Mouse (Mus musculus) heart, embryonic 15.5 days (tissue): Measurements from ENCODE around the gene Cpsf2. TPM values are rescaled to one million over a fixed set of nuclear protein-coding genes. Genes with fewer than 3 reads are reported as not detected.
A peak's percentile ranks its signal among the peaks of the same experiment; 100 is the strongest.

Source experiments
- ATAC-seq: fragments of 200-750 bp; cut with Nextera tagmentation; replicated peaks from 2 replicates; pipeline ENCODE4 v1.8.0; 2017; ENCODE audit warnings: low read depth, moderate TSS enrichment; ENCODE audit not compliant: insufficient number of reproducible peaks, insufficient read depth, low FRiP score
- H3K27ac ChIP-seq: fragments of 300-500 bp; sonication (generic); 2 replicates; pipeline ENCODE4 v1.5.1; 2015; ENCODE audit warnings: mild to moderate bottlenecking, inconsistent platforms
- H3K27me3 ChIP-seq: fragments of 300-500 bp; sonication (generic); 2 replicates; pipeline ENCODE4 v1.6.1; 2015; ENCODE audit warnings: inconsistent platforms
- H3K36me3 ChIP-seq: fragments of 300-500 bp; sonication (generic); 2 replicates; pipeline ENCODE4 v1.6.1; 2015; ENCODE audit warnings: mild to moderate bottlenecking, inconsistent platforms
- H3K4me1 ChIP-seq: fragments of 300-500 bp; sonication (generic); replicated peaks from 2 replicates; pipeline ENCODE4 v1.6.1; 2015; ENCODE audit warnings: inconsistent platforms
- H3K4me2 ChIP-seq: fragments of 300-500 bp; sonication (generic); 2 replicates; pipeline ENCODE4 v1.6.1; 2015; ENCODE audit warnings: inconsistent platforms, mild to moderate bottlenecking, moderate library complexity
- H3K4me3 ChIP-seq: fragments of 300-500 bp; sonication (generic); 2 replicates; pipeline ENCODE4 v1.5.1; 2015; ENCODE audit warnings: mild to moderate bottlenecking, inconsistent platforms
- H3K9ac ChIP-seq: fragments of 300-500 bp; sonication (generic); 2 replicates; pipeline ENCODE4 v1.6.1; 2015; ENCODE audit warnings: mild to moderate bottlenecking, inconsistent platforms
- H3K9me3 ChIP-seq: fragments of 300-500 bp; sonication (generic); replicated peaks from 2 replicates; pipeline ENCODE4 v1.6.1; 2016; ENCODE audit warnings: inconsistent platforms
- WGBS: fragments of 180-500 bp; shearing (Covaris S2); methylation state at CpG from one replicate; pipeline ENCODE4 v1.1.7; 2015; ENCODE audit warnings: mixed read lengths; 5-methylcytosine and 5-hydroxymethylcytosine counted together
- polyA plus RNA-seq: library from polyadenylated mRNA; unstranded; fragments of >200 nt; fragmentation: Nextera tagmentation; extraction: Ambion mirVana; gene quantifications from 2 replicates; pipeline ENCODE4 v1.2.1, GENCODE M21; 2015

The Cpsf2 gene
- polyA plus RNA-seq, 1 experiment from 2014 or later: 17.8 TPM

DNA sequence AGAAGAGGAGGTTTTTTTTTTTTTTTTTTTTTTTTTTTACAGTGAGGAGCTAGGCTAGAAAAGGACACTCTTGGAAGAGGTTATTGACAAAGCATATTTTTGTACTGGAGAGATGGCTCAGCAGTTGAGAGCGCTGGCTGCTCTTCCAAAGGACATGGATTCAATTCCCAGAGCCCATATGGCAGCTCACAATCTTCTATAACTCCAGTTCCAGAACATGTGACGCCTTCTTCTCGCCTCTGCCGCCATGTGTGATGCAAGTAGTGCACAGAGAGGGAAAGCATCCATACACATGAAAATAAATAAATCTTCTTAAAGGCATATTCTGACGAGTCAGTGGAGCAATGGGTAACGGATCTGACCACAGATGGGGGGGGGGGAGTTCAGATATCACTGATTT lies 46.1 kb downstream of the Cpsf2 start:
- Histone ChIP-seq H3K4me2 (no peak overlapping the region), H3K27ac (no peak overlapping the region), H3K9ac (no peak overlapping the region), H3K27me3 (no peaks in the 10 kb centered on the region), H3K4me3 (no peak overlapping the region), H3K4me1 (no peaks in the 10 kb centered on the region), H3K9me3 (no peaks in the 10 kb centered on the region), H3K36me3 (no peaks in the 10 kb centered on the region)
- 86% methylated on average over 6 of the region's 6 CpGs for WGBS
- ATAC-seq: no peak

GRCm38 (mm10) chr12:102029184-102029583 lies 53.4 kb downstream of the Cpsf2 start:
- H3K27me3 ChIP-seq: no peaks in the 10 kb centered on the region
- no peak overlapping the region for H3K4me3 ChIP-seq
- H3K4me1 ChIP-seq: no peaks in the 10 kb centered on the region
- no peaks in the 10 kb centered on the region for H3K9me3 ChIP-seq
- ATAC-seq: no peak
- no peak overlapping the region for H3K9ac ChIP-seq
- H3K27ac ChIP-seq: no peak overlapping the region
- WGBS: 45% methylated on average over 7 of the region's 7 CpGs
- no peak overlapping the region for H3K4me2 ChIP-seq
- no peaks in the 10 kb centered on the region for H3K36me3 ChIP-seq

DNA sequence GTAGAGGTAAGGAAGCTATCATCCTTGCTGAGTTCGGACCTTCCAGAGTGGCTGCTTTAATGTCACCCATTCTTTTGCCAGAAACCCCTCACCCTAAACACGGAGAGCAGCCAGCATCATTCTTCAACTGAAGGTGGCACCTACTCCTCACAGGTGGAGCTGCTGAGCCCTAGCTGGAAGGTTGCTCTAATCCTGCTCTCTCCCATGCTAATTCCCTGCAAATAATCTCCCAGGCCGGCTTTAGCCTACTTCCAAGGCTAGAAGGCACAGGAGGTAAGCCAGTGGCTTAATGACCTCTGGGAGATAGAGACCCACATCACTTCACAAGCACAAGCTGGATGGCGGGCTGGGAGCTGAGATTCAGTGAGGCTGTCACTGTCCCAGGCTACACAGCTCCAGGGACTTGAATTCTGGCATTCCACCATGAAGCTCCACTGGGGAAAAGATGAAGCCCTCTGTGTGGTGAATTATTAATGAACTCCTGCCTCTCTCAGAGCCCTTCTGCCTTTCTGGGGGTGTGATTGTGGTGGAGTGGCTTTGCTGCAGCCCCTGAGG lies 54.2 kb downstream of the Cpsf2 start:
- H3K27ac ChIP-seq: no peak overlapping the region
- no peaks in the 10 kb centered on the region for H3K36me3 ChIP-seq
- WGBS: 46% methylated on average over 4 of the region's 4 CpGs
- H3K4me3 ChIP-seq: no peak overlapping the region
- no peaks in the 10 kb centered on the region for H3K27me3 ChIP-seq
- H3K4me1 ChIP-seq: no peaks in the 10 kb centered on the region
- H3K9ac ChIP-seq: no peak overlapping the region
- no peak overlapping the region for H3K4me2 ChIP-seq
- ATAC-seq: no peak
- H3K9me3 ChIP-seq: no peaks in the 10 kb centered on the region

GRCm38 (mm10) chr12:102034934-102035333 lies 59.1 kb downstream of the Cpsf2 start:
- WGBS: 72% methylated on average over 4 of the region's 4 CpGs
- no peak overlapping the region for H3K27ac ChIP-seq
- no peak overlapping the region for H3K4me3 ChIP-seq
- H3K9me3 ChIP-seq: no peaks in the 10 kb centered on the region
- no peak overlapping the region for H3K4me2 ChIP-seq
- H3K4me1 ChIP-seq: peaks cover 9% of the 10 kb centered on the region
- no peak overlapping the region for H3K9ac ChIP-seq
- H3K27me3 ChIP-seq: no peaks in the 10 kb centered on the region
- ATAC-seq: no peak
- no peaks in the 10 kb centered on the region for H3K36me3 ChIP-seq

- no peaks in the 10 kb centered on the region for H3K9me3 ChIP-seq
- no peak overlapping the region for H3K4me2 ChIP-seq
- H3K9ac ChIP-seq: no peak overlapping the region
- H3K4me1 ChIP-seq: peaks cover 45% of the 10 kb centered on the region
- 0 out of 2 replicates have a peak overlapping the region, but pooled peaks have one; percentile 3 for H3K27ac ChIP-seq
- 64% methylated on average over 2 of the region's 2 CpGs for WGBS
- no peak overlapping the region for H3K4me3 ChIP-seq
- ATAC-seq: no peak
- no peaks in the 10 kb centered on the region for H3K27me3 ChIP-seq
- no peaks in the 10 kb centered on the region for H3K36me3 ChIP-seq
Observed at GRCm38 (mm10) chr12:102039861-102040260, 64.1 kb downstream of the Cpsf2 start.

- H3K36me3 ChIP-seq: no peaks in the 10 kb centered on the region
- WGBS: 25% methylated on average over 2 of the region's 2 CpGs
- H3K4me1 ChIP-seq: peaks cover 47% of the 10 kb centered on the region
- H3K27ac ChIP-seq: no peak overlapping the region
- H3K27me3 ChIP-seq: no peaks in the 10 kb centered on the region
- H3K9ac ChIP-seq: no peak overlapping the region
- no peak for ATAC-seq
- no peak overlapping the region for H3K4me2 ChIP-seq
- no peak overlapping the region for H3K4me3 ChIP-seq
- H3K9me3 ChIP-seq: no peaks in the 10 kb centered on the region
Observed at GRCm38 (mm10) chr12:102041699-102042098, 65.9 kb downstream of the Cpsf2 start.

DNA sequence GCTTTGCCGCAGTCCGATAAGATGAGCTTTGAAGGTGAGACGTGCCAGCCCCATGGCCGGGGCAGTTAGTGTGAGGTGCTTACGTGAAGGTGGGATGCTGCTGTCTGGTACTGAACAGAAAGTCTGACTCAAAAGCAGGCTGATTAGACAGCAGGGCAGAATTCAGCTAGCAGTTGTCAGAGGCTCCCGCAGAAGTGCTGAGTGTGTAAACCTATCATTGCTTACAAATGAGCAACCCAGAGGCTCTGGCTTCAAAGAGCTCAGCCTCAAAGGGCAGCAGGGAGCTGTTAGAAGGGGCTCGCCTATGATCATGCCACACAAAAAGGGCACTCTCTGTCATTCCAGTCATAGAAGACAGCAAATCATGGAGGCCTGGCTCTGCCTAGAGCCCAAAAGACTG lies 66.5 kb downstream of the Cpsf2 start:
- peaks cover 47% of the 10 kb centered on the region for H3K4me1 ChIP-seq
- WGBS: 42% methylated on average over 7 of the region's 7 CpGs
- no peak overlapping the region for H3K4me3 ChIP-seq
- no peaks in the 10 kb centered on the region for H3K9me3 ChIP-seq
- H3K36me3 ChIP-seq: no peaks in the 10 kb centered on the region
- no peak for ATAC-seq
- no peak overlapping the region for H3K9ac ChIP-seq
- H3K4me2 ChIP-seq: no peak overlapping the region
- no peak overlapping the region; the same call in 1 of the 2 replicates for H3K27ac ChIP-seq
- H3K27me3 ChIP-seq: no peaks in the 10 kb centered on the region

DNA sequence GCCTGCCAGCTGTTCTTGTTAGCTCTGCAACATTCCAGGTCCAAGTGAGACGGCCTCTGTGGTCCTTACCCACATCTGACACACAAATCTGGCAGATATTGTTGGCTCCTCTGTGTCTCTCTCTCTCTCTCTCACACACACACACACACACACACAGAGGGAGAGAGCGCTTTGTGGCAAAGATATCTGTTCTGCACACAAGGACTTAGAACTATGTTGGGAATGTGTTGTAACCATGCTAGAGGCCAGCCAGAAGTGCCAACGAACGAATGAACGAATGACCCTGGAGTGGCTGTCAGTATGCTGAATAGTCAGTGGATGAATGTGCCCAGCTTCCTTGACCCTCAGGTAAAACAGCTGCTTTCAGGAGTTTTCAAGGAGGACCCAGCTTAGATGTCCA lies 68.1 kb downstream of the Cpsf2 start:
- Histone ChIP-seq H3K27me3 (no peaks in the 10 kb centered on the region), H3K9me3 (no peaks in the 10 kb centered on the region), H3K27ac (peak overlapping the region; percentile 55), H3K36me3 (no peaks in the 10 kb centered on the region), H3K4me1 (peaks cover 47% of the 10 kb centered on the region), H3K4me2 (no peak overlapping the region), H3K4me3 (no peak overlapping the region), H3K9ac (no peak overlapping the region)
- ATAC-seq: peak; percentile 80; the same call in 1 of the 2 replicates
- 27% methylated on average over 5 of the region's 5 CpGs for WGBS

- H3K27ac ChIP-seq: no peak overlapping the region
- no peaks in the 10 kb centered on the region for H3K36me3 ChIP-seq
- H3K9me3 ChIP-seq: no peaks in the 10 kb centered on the region
- no peaks in the 10 kb centered on the region for H3K27me3 ChIP-seq
- H3K4me1 ChIP-seq: no peaks in the 10 kb centered on the region
- no peak overlapping the region for H3K9ac ChIP-seq
- no peak overlapping the region for H3K4me3 ChIP-seq
- ATAC-seq: no peak
- WGBS: 86% methylated on average over 4 of the region's 4 CpGs
- no peak overlapping the region for H3K4me2 ChIP-seq
Observed at GRCm38 (mm10) chr12:102054155-102054554, 78.4 kb downstream of the Cpsf2 start.

DNA sequence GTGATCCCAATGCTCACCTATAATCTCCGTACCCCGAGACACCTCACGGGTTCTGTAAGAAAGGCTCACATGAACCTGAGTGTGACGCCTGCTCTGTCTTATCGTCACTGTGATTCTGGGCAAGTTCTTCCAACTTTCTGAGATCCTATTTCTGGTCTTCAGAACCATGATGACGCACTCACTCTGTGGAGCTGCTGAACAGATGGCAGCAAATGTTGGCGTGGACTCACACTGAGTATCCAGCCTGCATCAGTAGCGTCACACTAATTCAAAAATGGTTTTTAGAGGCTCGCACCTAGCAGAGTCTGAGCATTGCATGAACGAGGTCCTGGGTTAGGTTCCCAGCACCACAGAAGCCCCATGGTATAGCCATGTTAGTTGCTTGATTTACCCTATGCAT lies 80.0 kb downstream of the Cpsf2 start:
- H3K4me1 ChIP-seq: no peaks in the 10 kb centered on the region
- ATAC-seq: no peak
- no peaks in the 10 kb centered on the region for H3K36me3 ChIP-seq
- no peaks in the 10 kb centered on the region for H3K27me3 ChIP-seq
- no peak overlapping the region for H3K4me2 ChIP-seq
- 93% methylated on average over 10 of the region's 10 CpGs for WGBS
- no peak overlapping the region for H3K27ac ChIP-seq
- no peak overlapping the region for H3K9ac ChIP-seq
- no peak overlapping the region for H3K4me3 ChIP-seq
- H3K9me3 ChIP-seq: no peaks in the 10 kb centered on the region
